Mouse (Mus musculus) lung, embryonic 15.5 days (tissue): ENCODE results near the gene Scarb1. TPM values are rescaled to one million over a fixed set of nuclear protein-coding genes. Genes with fewer than 3 reads are reported as not detected.

Source experiments
- ATAC-seq: fragments of 200-750 bp; cut with Nextera tagmentation; 2 replicates; pipeline ENCODE4 v1.8.0; 2017; ENCODE audit warnings: moderate number of reproducible peaks, borderline replicate concordance; ENCODE audit not compliant: low FRiP score, low TSS enrichment; ENCODE audit errors: extremely low read depth
- H3K27ac ChIP-seq: fragments of 300-500 bp; sonication (generic); 2 replicates; pipeline ENCODE4 v1.5.1; 2015; ENCODE audit warnings: moderate library complexity, mild to moderate bottlenecking, inconsistent platforms
- H3K27me3 ChIP-seq: fragments of 300-500 bp; sonication (generic); 2 replicates; pipeline ENCODE4 v1.6.1; 2015; ENCODE audit warnings: inconsistent platforms
- H3K36me3 ChIP-seq: fragments of 300-500 bp; sonication (generic); 2 replicates; pipeline ENCODE4 v1.6.1; 2015; ENCODE audit warnings: inconsistent platforms
- H3K4me1 ChIP-seq: fragments of 300-500 bp; sonication (generic); 2 replicates; pipeline ENCODE4 v1.6.1; 2015; ENCODE audit warnings: inconsistent platforms
- H3K4me2 ChIP-seq: fragments of 300-500 bp; sonication (generic); 2 replicates; pipeline ENCODE4 v1.6.1; 2015; ENCODE audit warnings: inconsistent platforms, mild to moderate bottlenecking, moderate library complexity
- H3K4me3 ChIP-seq: fragments of 300-500 bp; sonication (generic); 2 replicates; pipeline ENCODE4 v1.5.1; 2015; ENCODE audit warnings: mild to moderate bottlenecking, inconsistent platforms
- H3K9ac ChIP-seq: fragments of 300-500 bp; sonication (generic); 2 replicates; pipeline ENCODE4 v1.6.1; 2015; ENCODE audit warnings: inconsistent platforms
- H3K9me3 ChIP-seq: fragments of 300-500 bp; sonication (generic); 2 replicates; pipeline ENCODE4 v1.6.1; 2016; ENCODE audit warnings: inconsistent platforms
- WGBS: fragments of 180-500 bp; shearing (Covaris S2); methylation state at CpG from one replicate; pipeline ENCODE4 v1.1.7; 2015; 5-methylcytosine and 5-hydroxymethylcytosine counted together
- polyA plus RNA-seq: library from polyadenylated mRNA; unstranded; fragments of >200 nt; fragmentation: Nextera tagmentation; extraction: Ambion mirVana; gene quantifications from 2 replicates; pipeline ENCODE4 v1.2.1, GENCODE M21; 2015

Scarb1 gene
- polyA plus RNA-seq, 1 experiment from 2014 or later: 65.6 TPM

GRCm38 (mm10) chr5:125326351-125326750, 14.5 kb downstream of the Scarb1 start:
- WGBS: 58% methylated on average over 8 of the region's 8 CpGs
- H3K4me1 ChIP-seq: peaks cover 9% of the 10 kb centered on the region; the same call in 1 of the 2 replicates
- H3K9ac ChIP-seq: no peak overlapping the region
- H3K36me3 ChIP-seq: no peaks in the 10 kb centered on the region
- no peaks in the 10 kb centered on the region for H3K27me3 ChIP-seq
- no peaks in the 10 kb centered on the region for H3K9me3 ChIP-seq
- no peak overlapping the region for H3K4me2 ChIP-seq
- H3K27ac ChIP-seq: no peak overlapping the region
- H3K4me3 ChIP-seq: no peak overlapping the region
- no peak for ATAC-seq

- WGBS: 65% methylated on average over 11 of the region's 11 CpGs
- Histone ChIP-seq H3K36me3 (no peaks in the 10 kb centered on the region), H3K27me3 (no peaks in the 10 kb centered on the region), H3K9ac (no peak overlapping the region), H3K4me1 (0 out of 2 replicates have a peak, but pooled peaks cover 6% of the 10 kb centered on the region), H3K4me3 (no peak overlapping the region), H3K27ac (no peak overlapping the region), H3K9me3 (no peaks in the 10 kb centered on the region), H3K4me2 (no peak overlapping the region)
- no peak for ATAC-seq
Measured at GRCm38 (mm10) chr5:125325931-125326330, 15.0 kb downstream of the Scarb1 start.

- ATAC-seq: no peak
- Histone ChIP-seq H3K27me3 (no peaks in the 10 kb centered on the region), H3K4me3 (no peak overlapping the region), H3K4me2 (no peak overlapping the region), H3K27ac (no peak overlapping the region), H3K4me1 (0 out of 2 replicates have a peak, but pooled peaks cover 6% of the 10 kb centered on the region), H3K9me3 (no peaks in the 10 kb centered on the region), H3K9ac (no peak overlapping the region), H3K36me3 (no peaks in the 10 kb centered on the region)
- WGBS: 67% methylated on average over 4 of the region's 4 CpGs
Measured at GRCm38 (mm10) chr5:125325285-125325684, 15.6 kb downstream of the Scarb1 start.

GRCm38 (mm10) chr5:125323939-125324480, 16.9 kb downstream of the Scarb1 start:
- ATAC-seq: no peak
- H3K4me1 ChIP-seq: 0 out of 2 replicates have a peak, but pooled peaks cover 6% of the 10 kb centered on the region
- no peak overlapping the region for H3K4me2 ChIP-seq
- no peaks in the 10 kb centered on the region for H3K9me3 ChIP-seq
- 85% methylated on average over 7 of the region's 7 CpGs for WGBS
- no peaks in the 10 kb centered on the region for H3K27me3 ChIP-seq
- H3K9ac ChIP-seq: no peak overlapping the region
- no peaks in the 10 kb centered on the region for H3K36me3 ChIP-seq
- no peak overlapping the region for H3K27ac ChIP-seq
- H3K4me3 ChIP-seq: no peak overlapping the region

GRCm38 (mm10) chr5:125323128-125323527, 17.8 kb downstream of the Scarb1 start:
- Histone ChIP-seq H3K4me1 (0 out of 2 replicates have a peak, but pooled peaks cover 6% of the 10 kb centered on the region), H3K4me2 (no peak overlapping the region), H3K27ac (no peak overlapping the region), H3K4me3 (no peak overlapping the region), H3K27me3 (no peaks in the 10 kb centered on the region), H3K9ac (no peak overlapping the region), H3K36me3 (no peaks in the 10 kb centered on the region), H3K9me3 (no peaks in the 10 kb centered on the region)
- WGBS: 80% methylated on average over 6 of the region's 6 CpGs
- ATAC-seq: no peak

- ATAC-seq: no peak
- Histone ChIP-seq H3K27ac (no peak overlapping the region), H3K4me3 (no peak overlapping the region), H3K4me2 (no peak overlapping the region), H3K9ac (no peak overlapping the region), H3K4me1 (0 out of 2 replicates have a peak, but pooled peaks cover 6% of the 10 kb centered on the region), H3K36me3 (no peaks in the 10 kb centered on the region), H3K27me3 (no peaks in the 10 kb centered on the region), H3K9me3 (no peaks in the 10 kb centered on the region)
- 56% methylated on average over 3 of the region's 3 CpGs for WGBS
Measured at GRCm38 (mm10) chr5:125321836-125322235, 19.1 kb downstream of the Scarb1 start.

GRCm38 (mm10) chr5:125319057-125319800, 21.7 kb downstream of the Scarb1 start:
- Histone ChIP-seq H3K9me3 (no peaks in the 10 kb centered on the region), H3K36me3 (no peaks in the 10 kb centered on the region), H3K9ac (no peak overlapping the region), H3K4me2 (no peak overlapping the region), H3K27ac (peak overlapping the region; percentile 25), H3K27me3 (no peaks in the 10 kb centered on the region), H3K4me3 (no peak overlapping the region), H3K4me1 (no peaks in the 10 kb centered on the region)
- 54% methylated on average over 16 of the region's 16 CpGs for WGBS
- 0 out of 2 replicates have a peak, but pooled peaks have one; percentile 41 for ATAC-seq

- 57% methylated on average over 8 of the region's 8 CpGs for WGBS
- Histone ChIP-seq H3K9ac (no peak overlapping the region), H3K27me3 (no peaks in the 10 kb centered on the region), H3K27ac (no peak overlapping the region), H3K4me1 (peaks cover 8% of the 10 kb centered on the region), H3K9me3 (no peaks in the 10 kb centered on the region), H3K36me3 (no peaks in the 10 kb centered on the region), H3K4me3 (no peak overlapping the region), H3K4me2 (no peak overlapping the region)
- ATAC-seq: no peak
Measured at GRCm38 (mm10) chr5:125317953-125318352, 22.9 kb downstream of the Scarb1 start.

GRCm38 (mm10) chr5:125317296-125317695, 23.6 kb downstream of the Scarb1 start:
- Histone ChIP-seq H3K9me3 (no peaks in the 10 kb centered on the region), H3K4me3 (no peak overlapping the region), H3K4me1 (peaks cover 12% of the 10 kb centered on the region), H3K27me3 (no peaks in the 10 kb centered on the region), H3K36me3 (no peaks in the 10 kb centered on the region), H3K9ac (no peak overlapping the region), H3K4me2 (no peak overlapping the region), H3K27ac (no peak overlapping the region)
- ATAC-seq: no peak
- 43% methylated on average over 7 of the region's 7 CpGs for WGBS

GRCm38 (mm10) chr5:125316771-125317170, 24.1 kb downstream of the Scarb1 start:
- Histone ChIP-seq H3K27ac (no peak overlapping the region), H3K4me1 (peaks cover 12% of the 10 kb centered on the region), H3K9ac (no peak overlapping the region), H3K36me3 (no peaks in the 10 kb centered on the region), H3K9me3 (no peaks in the 10 kb centered on the region), H3K27me3 (no peaks in the 10 kb centered on the region), H3K4me2 (no peak overlapping the region), H3K4me3 (no peak overlapping the region)
- ATAC-seq: no peak
- WGBS: 45% methylated on average over 2 of the region's 2 CpGs

GRCm38 (mm10) chr5:125315110-125315509, 25.8 kb downstream of the Scarb1 start:
- H3K4me2 ChIP-seq: no peak overlapping the region
- H3K27ac ChIP-seq: no peak overlapping the region
- H3K27me3 ChIP-seq: no peaks in the 10 kb centered on the region
- no peak for ATAC-seq
- 69% methylated on average over 1 of the region's 1 CpGs for WGBS
- no peaks in the 10 kb centered on the region for H3K36me3 ChIP-seq
- H3K4me3 ChIP-seq: no peak overlapping the region
- no peak overlapping the region for H3K9ac ChIP-seq
- no peaks in the 10 kb centered on the region for H3K9me3 ChIP-seq
- H3K4me1 ChIP-seq: peaks cover 20% of the 10 kb centered on the region

- Histone ChIP-seq H3K9me3 (no peaks in the 10 kb centered on the region), H3K9ac (no peak overlapping the region), H3K4me1 (peaks cover 27% of the 10 kb centered on the region), H3K4me2 (no peak overlapping the region), H3K36me3 (no peaks in the 10 kb centered on the region), H3K27me3 (no peaks in the 10 kb centered on the region), H3K4me3 (no peak overlapping the region), H3K27ac (no peak overlapping the region)
- WGBS: 80% methylated on average over 11 of the region's 11 CpGs
- no peak for ATAC-seq
Measured at GRCm38 (mm10) chr5:125313991-125314390, 26.9 kb downstream of the Scarb1 start.
